Mouse (Mus musculus) CH12.LX (cell line): Measurements from ENCODE around the gene Mylk3.

ENCODE experiments used
- ELF1 ChIP-seq: IDR thresholded peaks from 2 replicates; pipeline ENCODE4 v1.6.1; 2014; ENCODE audit warnings: low read depth, mild to moderate bottlenecking, inconsistent platforms, low read length, improper control_type of control experiment
- ETS1 ChIP-seq: conservative IDR thresholded peaks from 2 replicates; pipeline ENCODE4 v1.6.1; 2012; ENCODE audit warnings: low read depth, mild to moderate bottlenecking, inconsistent platforms, low read length, improper control_type of control experiment, moderate library complexity
- KAT2A ChIP-seq: IDR thresholded peaks from 2 replicates; pipeline ENCODE4 v1.6.1; 2012; ENCODE audit warnings: low read length, improper control_type of control experiment, inconsistent platforms; ENCODE audit not compliant: insufficient replicate concordance
- MAX ChIP-seq: IDR thresholded peaks from 2 replicates; pipeline ENCODE4 v1.6.1; 2011; ENCODE audit warnings: low read length, improper control_type of control experiment
- RCOR1 ChIP-seq: conservative IDR thresholded peaks from 2 replicates; pipeline ENCODE4 v1.6.1; 2012; ENCODE audit warnings: low read depth, mild to moderate bottlenecking, inconsistent platforms, low read length, improper control_type of control experiment
- TCF12 ChIP-seq: IDR thresholded peaks from 2 replicates; pipeline ENCODE4 v1.6.1; 2014; ENCODE audit warnings: low read depth, mild to moderate bottlenecking, inconsistent platforms, low read length, improper control_type of control experiment

DNA sequence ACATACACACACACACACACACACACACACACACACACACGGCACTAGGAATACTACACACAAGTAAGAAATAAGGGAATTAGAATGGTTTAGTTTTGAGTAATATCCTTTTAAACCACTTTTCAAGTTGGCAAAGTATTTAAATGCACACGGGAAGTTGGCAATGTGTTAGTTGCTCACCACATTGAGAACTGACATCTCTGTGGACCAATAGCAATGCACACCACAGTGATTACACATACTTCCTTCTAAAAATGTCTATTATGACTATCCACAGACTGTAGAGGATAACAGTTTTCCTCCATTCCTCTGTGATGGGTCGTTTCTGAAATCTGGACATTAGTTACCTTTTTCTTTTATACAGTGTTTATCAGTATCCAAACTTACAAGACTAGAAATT, 63.1 kb downstream of the Mylk3 start:
- TF ChIP-seq RCOR1 (no peak), KAT2A (no peak), MAX (no peak), ELF1 (no peak), TCF12 (no peak), ETS1 (no peak)
